Mouse (Mus musculus) heart, postnatal 0 days (tissue): ENCODE data around the gene Pigv.

ENCODE experiments used
- CTCF ChIP-seq: IDR thresholded peaks from 2 replicates; pipeline ENCODE4 v1.5.1; 2016; ENCODE audit warnings: antibody characterized with exemption, control low read depth, low read depth
- EP300 ChIP-seq: IDR thresholded peaks from 2 replicates; pipeline ENCODE4 v1.6.1; 2016; ENCODE audit warnings: antibody characterized with exemption, low read depth

DNA sequence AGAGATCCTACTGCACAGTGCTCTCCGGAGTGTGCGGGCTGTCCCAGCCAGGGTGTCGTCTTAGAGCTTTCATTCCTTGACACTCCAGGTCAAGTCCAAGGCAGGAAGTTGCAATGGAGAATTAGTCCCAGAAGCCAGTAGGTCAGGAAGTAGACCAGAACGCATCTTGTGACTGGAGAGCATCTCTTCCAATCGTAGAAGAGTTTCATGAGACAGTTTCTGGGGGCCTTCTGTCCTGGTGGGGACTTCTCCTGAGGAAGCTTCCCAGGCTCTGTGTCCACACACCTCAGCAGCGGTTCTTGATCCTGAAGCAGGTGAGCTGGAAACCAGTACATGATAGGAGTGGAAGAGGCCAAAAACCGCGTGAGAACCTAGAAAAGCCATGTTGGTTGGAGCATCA lies 10.0 kb downstream of the Pigv start:
- TF ChIP-seq CTCF: no peak
- TF ChIP-seq EP300: no peak
